Mouse (Mus musculus): ENCODE results near the gene Fhl2. TPM values are rescaled to one million over a fixed set of nuclear protein-coding genes. Genes with fewer than 3 reads are reported as not detected.
"Not testable (repeated sequence)": the region's sequence is repeated elsewhere in the genome, so short reads cannot be mapped to it uniquely, and the experiment has no call there.

Fhl2 gene
- total and polyA plus RNA-seq, 2 experiments from 2014 or later = 23.1 to 33.1 TPM

DNA sequence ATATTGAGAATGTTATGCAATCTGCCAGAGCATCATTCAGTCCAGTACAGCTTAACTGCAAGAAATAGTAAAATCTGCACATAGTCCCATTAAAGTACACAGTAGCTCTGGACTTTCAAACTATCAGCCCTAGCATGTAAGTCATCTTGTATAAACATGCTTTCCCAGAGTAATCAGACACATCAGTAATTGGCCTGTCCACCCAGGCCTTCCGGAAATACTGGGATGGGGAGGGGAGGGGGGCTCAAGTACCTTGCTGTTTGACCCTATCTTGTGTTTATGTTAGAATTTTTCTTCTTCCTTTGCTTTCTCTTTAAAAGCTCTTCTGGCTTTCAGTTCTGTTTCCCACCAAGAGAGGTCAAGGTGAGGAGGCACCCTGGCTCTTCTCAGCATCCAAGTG is 725 bp downstream of the Fhl2 start:
- Histone ChIP-seq H3K27ac (ENCODE audit: low read depth, low read length) (no peak overlapping the region), H3K9me3 (ENCODE audit: low read length) (no peaks in the 10 kb centered on the region), H3K27me3 (ENCODE audit: insufficient read depth, low read length) (no peaks in the 10 kb centered on the region), H3K36me3 (ENCODE audit: insufficient read depth) (no peaks in the 10 kb centered on the region), H3K4me2 (ENCODE audit: low read depth) (no peak overlapping the region), H3K4me1 (ENCODE audit: insufficient read depth) (no peaks in the 10 kb centered on the region), H3K9ac (no peak overlapping the region), H3K4me3 (ENCODE audit: low read depth, low read length) (no peak overlapping the region)
- TF ChIP-seq CTCF (IDR thresholded peaks at IDR 0.05; ENCODE audit: low read depth) = no peak
- WGBS = 71% methylated on average over 1 of the region's 1 CpGs
- no peak for ATAC-seq
- no peak for DNase-seq

DNA sequence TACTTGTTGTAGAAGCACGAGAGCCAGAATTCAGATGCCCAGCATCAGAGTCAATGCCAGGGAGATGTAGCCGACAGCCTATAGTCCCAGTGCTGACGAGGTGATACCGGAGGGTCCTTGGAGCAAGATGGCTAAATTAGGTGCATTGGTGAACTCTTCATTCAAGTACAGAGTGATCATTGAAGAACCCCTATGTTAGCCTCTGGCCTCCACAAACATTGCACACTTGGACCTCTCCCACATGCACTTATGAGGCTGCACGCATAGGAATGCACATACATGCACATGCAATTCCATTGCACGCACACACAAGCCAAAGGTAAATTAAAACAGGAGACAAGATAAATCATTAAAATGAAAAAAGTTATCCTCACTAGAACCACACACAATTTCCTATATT is 3.4 kb downstream of the Fhl2 start:
- no peaks in the 10 kb centered on the region for H3K27me3 ChIP-seq (ENCODE audit: insufficient read depth, low read length)
- DNase-seq (no peak), ATAC-seq (no peak)
- H3K36me3 ChIP-seq (ENCODE audit: insufficient read depth) = no peaks in the 10 kb centered on the region
- no peak overlapping the region for H3K4me2 ChIP-seq (ENCODE audit: low read depth)
- no peak overlapping the region for H3K9ac ChIP-seq
- H3K27ac ChIP-seq (ENCODE audit: low read depth, low read length) = no peak overlapping the region
- 93% methylated on average over 6 of the region's 6 CpGs for WGBS
- no peak for TF ChIP-seq CTCF (IDR thresholded peaks at IDR 0.05; ENCODE audit: low read depth)
- no peak overlapping the region for H3K4me3 ChIP-seq (ENCODE audit: low read depth, low read length)
- no peaks in the 10 kb centered on the region for H3K4me1 ChIP-seq (ENCODE audit: insufficient read depth)
- H3K9me3 ChIP-seq (ENCODE audit: low read length) = no peaks in the 10 kb centered on the region

GRCm38 (mm10) chr1:43192471-43192870 is 4.3 kb downstream of the Fhl2 start:
- no peaks in the 10 kb centered on the region for H3K27me3 ChIP-seq (ENCODE audit: insufficient read depth, low read length)
- DNase-seq = no peak
- no peaks in the 10 kb centered on the region for H3K4me1 ChIP-seq (ENCODE audit: insufficient read depth)
- H3K4me2 ChIP-seq (ENCODE audit: low read depth) = no peak overlapping the region
- no peaks in the 10 kb centered on the region for H3K9me3 ChIP-seq (ENCODE audit: low read length)
- no peak for TF ChIP-seq CTCF (IDR thresholded peaks at IDR 0.05; ENCODE audit: low read depth)
- H3K9ac ChIP-seq = no peak overlapping the region
- ATAC-seq = no peak
- 87% methylated on average over 10 of the region's 10 CpGs for WGBS
- H3K36me3 ChIP-seq (ENCODE audit: insufficient read depth) = no peaks in the 10 kb centered on the region
- H3K4me3 ChIP-seq (ENCODE audit: low read depth, low read length) = no peak overlapping the region
- no peak overlapping the region for H3K27ac ChIP-seq (ENCODE audit: low read depth, low read length)

- WGBS = 86% methylated on average over 8 of the region's 8 CpGs
- TF ChIP-seq CTCF (IDR thresholded peaks at IDR 0.05; ENCODE audit: low read depth) = no peak
- H3K9ac ChIP-seq = no peak overlapping the region
- DNase-seq = no peak
- H3K27ac ChIP-seq (ENCODE audit: low read depth, low read length) = no peak overlapping the region
- ATAC-seq = no peak
- H3K36me3 ChIP-seq (ENCODE audit: insufficient read depth) = no peaks in the 10 kb centered on the region
- H3K4me1 ChIP-seq (ENCODE audit: insufficient read depth) = no peaks in the 10 kb centered on the region
- H3K27me3 ChIP-seq (ENCODE audit: insufficient read depth, low read length) = no peaks in the 10 kb centered on the region
- H3K4me3 ChIP-seq (ENCODE audit: low read depth, low read length) = no peak overlapping the region
- no peak overlapping the region for H3K4me2 ChIP-seq (ENCODE audit: low read depth)
- H3K9me3 ChIP-seq (ENCODE audit: low read length) = no peaks in the 10 kb centered on the region
These were observed 5.7 kb downstream of the Fhl2 start for GRCm38 (mm10) chr1:43191078-43191477.

DNA sequence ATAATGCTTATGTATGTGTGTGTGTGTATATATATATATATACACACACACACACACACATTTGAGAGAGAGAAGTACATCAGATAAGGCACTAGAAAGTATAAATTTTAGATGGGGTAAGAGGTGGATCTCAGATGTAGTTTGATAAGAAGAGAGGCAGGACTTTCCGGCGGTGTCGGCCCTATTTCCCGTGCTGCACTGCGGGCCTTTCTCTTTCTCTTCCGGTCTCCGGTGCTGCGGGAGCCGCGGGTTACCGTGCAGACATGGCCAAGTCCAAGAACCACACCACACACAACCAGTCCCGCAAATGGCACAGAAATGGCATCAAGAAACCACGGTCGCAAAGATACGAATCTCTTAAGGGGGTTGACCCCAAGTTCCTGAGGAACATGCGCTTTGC is 7.9 kb downstream of the Fhl2 start:
- not testable (repeated sequence) for H3K36me3 ChIP-seq (ENCODE audit: insufficient read depth); H3K9me3 ChIP-seq (ENCODE audit: low read length); ATAC-seq; H3K27ac ChIP-seq (ENCODE audit: low read depth, low read length); H3K9ac ChIP-seq; H3K4me2 ChIP-seq (ENCODE audit: low read depth); DNase-seq; H3K4me3 ChIP-seq (ENCODE audit: low read depth, low read length); H3K4me1 ChIP-seq (ENCODE audit: insufficient read depth); H3K27me3 ChIP-seq (ENCODE audit: insufficient read depth, low read length)
- 97% methylated on average over 12 of the region's 16 CpGs for WGBS

DNA sequence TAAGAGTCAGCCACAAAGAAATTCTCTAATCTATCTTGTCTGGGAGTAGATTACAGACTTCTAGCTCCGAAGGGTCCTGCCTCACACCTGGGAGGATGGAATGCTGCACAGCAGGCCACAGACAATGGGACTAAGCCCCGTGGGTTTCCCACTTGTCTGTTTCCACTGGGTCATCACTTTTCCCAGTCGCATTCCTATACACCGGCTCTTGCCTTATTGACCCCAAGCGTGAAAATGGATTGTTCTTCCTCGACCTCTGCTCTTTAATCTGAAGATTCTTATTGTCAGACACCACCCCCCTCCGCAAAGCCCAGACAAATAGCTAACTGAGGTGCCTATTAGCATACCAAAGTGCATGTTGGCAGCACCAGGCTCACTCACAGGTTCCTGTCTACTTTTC is 10.4 kb downstream of the Fhl2 start:
- Histone ChIP-seq H3K9me3 (ENCODE audit: low read length) (no peaks in the 10 kb centered on the region), H3K4me2 (ENCODE audit: low read depth) (no peak overlapping the region), H3K4me3 (ENCODE audit: low read depth, low read length) (no peak overlapping the region), H3K9ac (no peak overlapping the region), H3K36me3 (ENCODE audit: insufficient read depth) (no peaks in the 10 kb centered on the region), H3K27ac (ENCODE audit: low read depth, low read length) (no peak overlapping the region), H3K27me3 (ENCODE audit: insufficient read depth, low read length) (no peaks in the 10 kb centered on the region), H3K4me1 (ENCODE audit: insufficient read depth) (no peaks in the 10 kb centered on the region)
- 14% methylated on average over 7 of the region's 7 CpGs for WGBS
- ATAC-seq (no peak), DNase-seq (no peak)
- TF ChIP-seq CTCF (IDR thresholded peaks at IDR 0.05; ENCODE audit: low read depth) = no peak

- no peaks in the 10 kb centered on the region for H3K27me3 ChIP-seq (ENCODE audit: insufficient read depth, low read length)
- TF ChIP-seq CTCF (IDR thresholded peaks at IDR 0.05; ENCODE audit: low read depth) = no peak
- no peaks in the 10 kb centered on the region for H3K36me3 ChIP-seq (ENCODE audit: insufficient read depth)
- ATAC-seq = no peak
- no peak for DNase-seq
- no peak overlapping the region for H3K4me2 ChIP-seq (ENCODE audit: low read depth)
- 89% methylated on average over 6 of the region's 6 CpGs for WGBS
- no peak overlapping the region for H3K27ac ChIP-seq (ENCODE audit: low read depth, low read length)
- no peak overlapping the region for H3K4me3 ChIP-seq (ENCODE audit: low read depth, low read length)
- no peaks in the 10 kb centered on the region for H3K4me1 ChIP-seq (ENCODE audit: insufficient read depth)
- no peak overlapping the region for H3K9ac ChIP-seq
- no peaks in the 10 kb centered on the region for H3K9me3 ChIP-seq (ENCODE audit: low read length)
These were observed 15.9 kb downstream of the Fhl2 start for GRCm38 (mm10) chr1:43180912-43181311.

DNA sequence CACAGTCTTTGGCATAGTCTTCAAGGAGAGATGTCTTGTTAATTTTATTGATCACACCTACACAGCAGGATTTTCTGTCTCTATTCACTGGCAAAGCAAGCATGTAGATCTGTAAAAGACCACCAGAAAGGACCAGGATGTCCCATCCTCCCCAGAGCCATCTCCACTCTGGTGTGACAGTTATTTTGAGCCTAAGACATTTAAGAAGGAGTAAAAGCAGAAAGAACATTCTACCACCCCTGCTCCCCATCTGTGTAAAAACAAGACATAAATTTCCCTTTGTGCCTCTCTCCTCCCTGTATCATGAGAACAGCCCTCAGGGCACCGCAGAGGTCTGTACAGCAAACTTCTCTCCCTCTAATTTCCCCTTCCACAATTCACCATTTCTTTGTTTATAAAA is 18.0 kb downstream of the Fhl2 start:
- H3K27me3 ChIP-seq (ENCODE audit: insufficient read depth, low read length) = no peaks in the 10 kb centered on the region
- WGBS = 81% methylated on average over 1 of the region's 1 CpGs
- H3K4me2 ChIP-seq (ENCODE audit: low read depth) = no peak overlapping the region
- no peaks in the 10 kb centered on the region for H3K9me3 ChIP-seq (ENCODE audit: low read length)
- no peak overlapping the region for H3K4me3 ChIP-seq (ENCODE audit: low read depth, low read length)
- ATAC-seq (no peak), DNase-seq (no peak)
- TF ChIP-seq CTCF (IDR thresholded peaks at IDR 0.05; ENCODE audit: low read depth) = no peak
- H3K36me3 ChIP-seq (ENCODE audit: insufficient read depth) = no peaks in the 10 kb centered on the region
- H3K27ac ChIP-seq (ENCODE audit: low read depth, low read length) = no peak overlapping the region
- H3K9ac ChIP-seq = no peak overlapping the region
- H3K4me1 ChIP-seq (ENCODE audit: insufficient read depth) = no peaks in the 10 kb centered on the region

All from forebrain, postnatal 0 days (tissue).